Mouse (Mus musculus) monocyte, adult 2 months (primary cell): ENCODE results near the gene Il20ra.
"Not testable (repeated sequence)": the region's sequence is repeated elsewhere in the genome, so short reads cannot be mapped to it uniquely, and the experiment has no call there.

Source experiments
- DNase-seq, 2 experiments: peaks; one replicate each; pipeline ENCODE4 v3.0.0; 2022; ENCODE audit warnings: low spot score in 2 of 2, low read depth in 1 of 2

The Il20ra gene

GRCm38 (mm10) chr10:19712421-19712836, at the start of gene Il20ra:
Gene Il20ra (plus strand): TSS chr10:19712570.
- no peak for DNase-seq

GRCm38 (mm10) chr10:19668973-19669372, 43.4 kb upstream of the Il20ra start:
- no peak for DNase-seq

DNA sequence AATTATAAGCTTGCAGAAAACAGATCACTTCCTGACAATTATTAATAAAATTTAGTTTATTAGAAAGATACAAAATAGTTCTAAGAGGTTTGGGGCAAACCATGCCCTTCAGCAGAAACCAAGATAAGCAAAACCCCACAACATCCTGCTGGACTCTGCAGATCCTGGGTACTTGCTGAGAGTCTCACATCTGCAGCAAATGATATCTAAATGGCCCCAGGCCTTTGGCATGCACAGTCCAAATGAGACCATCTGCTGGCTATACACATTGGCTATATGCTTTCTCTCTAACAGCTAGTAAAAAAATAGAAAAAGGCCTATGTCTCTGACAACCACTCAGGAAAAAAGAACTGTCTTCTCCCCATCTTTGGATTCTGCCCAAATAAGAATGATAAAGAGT, 40.4 kb upstream of the Il20ra start:
- no peak for DNase-seq

GRCm38 (mm10) chr10:19673146-19673545, 39.2 kb upstream of the Il20ra start:
- DNase-seq: no peak

DNA sequence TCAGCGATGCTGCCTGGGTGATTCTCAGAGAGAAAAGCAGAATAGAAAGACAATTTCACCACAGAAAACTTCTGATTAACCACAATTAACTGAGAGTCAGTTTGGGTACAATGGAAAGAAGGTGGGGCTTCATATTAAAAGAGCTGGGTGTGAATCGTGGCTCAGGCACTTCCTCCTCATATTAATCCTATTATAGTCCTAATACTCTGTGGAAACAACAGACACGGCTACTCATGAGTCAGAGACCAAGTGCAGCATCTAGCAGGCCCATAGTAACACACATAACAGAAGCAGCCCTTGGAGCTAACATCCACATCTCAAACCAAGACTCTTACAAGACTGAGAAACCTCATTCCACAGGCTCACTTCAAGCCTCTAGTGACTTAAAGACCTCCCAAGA, 24.7 kb upstream of the Il20ra start:
- peak; percentile 40 to 57 for DNase-seq

DNA sequence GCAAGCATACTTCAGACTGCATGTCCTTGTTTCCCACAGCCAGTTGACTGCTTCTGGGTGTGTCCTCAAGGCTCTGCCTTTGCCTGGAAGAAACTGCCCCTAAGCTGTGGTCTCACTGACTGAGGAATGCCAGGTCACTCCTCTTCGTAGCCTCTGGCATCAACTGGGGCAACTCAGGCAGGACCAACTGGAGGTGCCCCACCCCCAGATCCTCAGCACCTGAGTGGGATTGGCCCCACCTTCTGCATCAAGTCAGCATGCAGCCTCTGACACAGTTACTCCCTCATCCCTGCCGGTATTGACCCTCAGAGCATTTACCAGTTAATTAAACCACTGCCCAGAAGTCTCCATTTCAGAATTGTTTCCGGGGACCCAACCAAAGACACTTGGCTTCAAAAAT, 21.1 kb upstream of the Il20ra start:
- DNase-seq: no peak

DNA sequence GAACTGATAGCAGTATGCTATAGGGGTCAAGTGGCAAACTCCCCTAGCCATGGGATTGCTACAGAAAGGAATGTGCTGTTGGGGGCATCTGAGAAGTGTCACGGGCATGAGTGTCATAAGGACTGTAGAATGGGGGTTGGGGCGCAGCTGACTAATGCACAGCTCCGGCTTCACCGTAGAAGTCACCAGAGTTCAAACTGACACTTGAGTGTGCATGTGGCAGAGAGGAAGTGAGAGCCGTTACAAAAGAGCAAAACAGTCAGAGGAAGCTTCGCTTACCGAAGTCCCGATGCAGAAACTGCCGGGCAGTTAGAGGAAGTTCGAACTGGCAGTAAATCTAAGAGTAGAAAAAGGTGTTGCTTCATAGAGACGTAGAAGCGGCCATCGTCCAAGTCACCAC, 20.6 kb upstream of the Il20ra start:
- DNase-seq: peak; percentile 78 to 89

DNA sequence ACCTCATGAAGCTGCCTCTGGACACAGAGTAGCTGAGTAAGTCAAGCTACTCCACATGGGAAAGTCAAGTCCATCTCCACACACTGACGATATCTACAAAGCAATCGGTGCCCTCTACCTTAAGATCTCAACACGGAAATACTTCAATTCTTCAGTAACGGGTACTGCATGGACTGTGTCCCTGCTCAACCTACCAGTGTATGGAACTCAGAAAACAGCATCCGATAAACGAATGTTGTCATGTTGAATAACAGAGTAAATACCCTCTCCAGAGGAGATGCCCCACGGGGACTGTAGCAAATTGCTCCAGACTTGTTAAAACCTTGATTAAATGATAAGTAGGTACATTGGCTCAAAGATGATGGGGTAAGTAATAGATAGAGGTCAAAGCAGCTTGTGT, 20.0 kb upstream of the Il20ra start:
- no peak for DNase-seq

DNA sequence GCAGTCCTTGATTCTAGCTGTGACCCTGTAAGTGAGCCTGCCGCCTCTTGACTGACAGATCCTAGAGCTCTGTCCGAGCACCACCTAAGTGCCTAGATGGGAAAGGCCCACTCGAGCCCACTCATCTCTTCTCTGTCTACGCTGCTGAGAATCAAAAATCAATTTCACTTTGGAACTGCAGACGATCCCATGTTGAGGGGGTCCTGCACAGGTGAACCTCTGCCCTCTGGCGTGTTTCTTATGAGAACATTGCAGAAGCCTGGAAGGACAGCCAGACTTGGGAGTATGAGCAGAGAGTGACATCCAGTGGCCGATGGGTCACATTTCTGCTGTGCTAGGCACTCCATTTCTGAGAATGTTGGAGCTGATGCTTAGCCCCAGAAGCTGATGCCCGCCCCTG, 19.4 kb upstream of the Il20ra start:
- DNase-seq: peak; percentile 45 to 61

DNA sequence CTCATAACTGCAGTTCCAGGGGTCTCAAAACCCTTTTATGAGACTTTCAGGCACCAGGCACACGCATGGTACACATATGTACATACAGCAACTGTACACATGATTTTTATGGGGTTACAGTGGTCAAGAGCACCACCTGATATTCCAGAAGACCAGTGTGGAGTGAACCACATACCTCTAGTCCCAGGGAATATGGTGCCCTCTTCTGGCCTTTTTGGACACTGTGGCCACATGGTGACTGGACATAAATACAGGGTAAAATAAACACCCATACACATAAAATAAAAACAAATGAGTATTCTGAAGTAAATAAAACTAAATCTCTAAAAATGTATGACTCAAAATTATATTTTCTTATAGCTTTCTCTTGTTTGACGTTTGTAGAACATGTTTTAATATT, 18.7 kb upstream of the Il20ra start:
- no peak for DNase-seq

DNA sequence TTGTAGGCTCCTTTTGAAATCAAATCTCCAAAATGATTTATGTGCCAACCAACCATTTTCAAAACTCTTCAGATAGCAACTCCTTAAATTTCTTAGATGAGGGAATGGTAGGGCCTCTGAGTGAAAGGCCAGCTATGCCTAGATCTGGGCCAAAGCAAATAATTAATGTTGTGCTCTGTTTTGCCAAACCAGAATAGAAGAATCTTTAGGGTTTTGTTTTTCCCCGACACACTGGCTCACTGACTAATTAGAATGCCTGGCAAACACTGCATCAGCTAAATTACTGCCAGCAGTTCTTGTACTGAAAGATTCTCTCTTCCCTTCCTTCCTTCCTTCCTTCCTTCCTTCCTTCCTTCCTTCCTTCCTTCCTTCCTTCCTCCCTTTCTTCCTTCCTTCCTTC, 13.0 kb upstream of the Il20ra start:
- DNase-seq: no peak

DNA sequence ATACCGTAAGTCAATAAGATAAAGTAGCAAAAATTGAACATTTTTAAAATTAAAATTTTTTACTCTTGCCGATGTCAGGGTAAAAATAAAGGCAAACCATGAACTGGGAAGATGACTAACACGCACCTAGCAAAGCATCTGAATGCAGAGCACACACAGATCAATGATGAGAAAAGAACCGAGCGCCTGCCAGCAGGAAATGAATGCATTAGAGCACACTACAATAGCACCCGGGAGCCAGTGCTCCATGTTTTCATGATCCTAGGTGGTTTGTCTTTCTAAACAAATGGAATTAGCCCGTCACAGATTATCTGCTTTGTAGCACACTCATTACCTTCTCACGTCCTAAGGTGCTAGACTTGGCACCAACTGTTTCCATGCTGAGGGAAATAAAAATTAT, 7.9 kb upstream of the Il20ra start:
- DNase-seq: no peak

- DNase-seq: no peak
Observed at GRCm38 (mm10) chr10:19707768-19708167, 4.6 kb upstream of the Il20ra start.

- no peak for DNase-seq
Observed at GRCm38 (mm10) chr10:19708277-19709070, 3.9 kb upstream of the Il20ra start.

DNA sequence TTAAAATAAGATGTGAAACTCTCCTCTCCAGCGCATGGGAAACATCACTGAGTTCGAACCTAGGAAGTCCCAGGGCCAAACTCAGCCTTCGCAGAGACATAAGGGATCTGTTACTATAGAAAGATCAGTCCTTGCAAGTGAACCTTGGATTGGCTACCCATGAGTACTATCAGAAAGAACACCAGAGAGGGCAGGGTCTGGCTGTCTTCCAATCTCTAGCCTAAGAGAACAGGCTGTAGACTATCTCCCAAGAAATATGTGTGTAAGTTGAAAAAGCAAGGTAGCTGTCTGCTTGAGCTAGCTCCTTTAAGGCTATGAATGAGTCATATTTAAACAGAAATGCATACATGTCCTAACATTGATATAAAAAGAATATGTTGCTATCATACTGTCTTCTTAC, 1.4 kb upstream of the Il20ra start:
- no peak for DNase-seq

DNA sequence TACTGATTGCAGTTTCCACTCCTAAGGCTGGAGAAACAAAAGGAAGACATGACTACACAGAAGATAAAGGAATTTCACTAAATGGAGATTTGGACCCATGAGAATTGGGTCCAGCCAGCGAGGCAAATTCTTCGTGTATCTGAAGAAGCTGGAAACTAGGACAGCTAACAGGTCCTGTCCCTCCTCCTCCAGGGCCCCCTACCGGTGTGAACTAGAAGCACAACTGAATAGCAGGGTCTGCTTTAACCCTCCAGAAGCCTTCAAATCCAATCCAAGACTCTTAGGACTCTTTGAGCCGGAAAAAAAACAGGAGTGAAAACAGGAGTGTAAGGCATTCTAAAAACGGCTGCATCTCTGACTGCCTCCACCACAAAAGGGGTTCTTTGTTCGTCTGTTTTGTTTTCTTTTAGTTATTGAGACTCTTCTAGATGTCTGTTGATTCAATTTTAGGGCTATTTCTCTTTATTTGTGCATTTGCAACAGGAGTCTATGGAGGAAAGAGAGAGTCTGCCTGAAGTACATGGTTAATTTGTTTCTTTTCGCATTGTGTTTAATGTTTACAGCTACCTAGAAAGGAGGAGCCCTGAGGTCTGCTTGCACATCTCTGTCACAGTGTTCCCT, 709 bp upstream of the Il20ra start:
- DNase-seq: no peak

DNA sequence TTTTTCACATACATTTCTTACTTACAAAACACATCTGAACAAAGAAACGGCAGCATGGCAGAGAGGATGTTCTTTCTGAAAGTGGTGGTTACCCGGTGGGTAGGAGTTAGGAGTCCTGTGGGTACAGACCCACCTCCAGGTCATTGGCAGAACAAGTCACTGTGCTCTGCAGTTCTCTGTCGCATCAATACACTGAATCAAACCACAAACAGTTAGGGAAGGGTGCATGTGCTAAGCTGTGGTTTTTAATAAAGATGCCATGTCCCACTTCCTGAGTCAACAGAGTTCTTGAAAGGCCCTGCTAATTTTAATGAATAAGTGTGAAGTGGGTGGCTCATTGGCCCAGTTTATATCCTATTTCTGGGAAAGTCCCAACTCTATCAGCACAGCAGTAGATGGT, 6.3 kb downstream of the Il20ra start:
- no peak for DNase-seq

GRCm38 (mm10) chr10:19722320-19722719, 9.9 kb downstream of the Il20ra start:
- no peak for DNase-seq

DNA sequence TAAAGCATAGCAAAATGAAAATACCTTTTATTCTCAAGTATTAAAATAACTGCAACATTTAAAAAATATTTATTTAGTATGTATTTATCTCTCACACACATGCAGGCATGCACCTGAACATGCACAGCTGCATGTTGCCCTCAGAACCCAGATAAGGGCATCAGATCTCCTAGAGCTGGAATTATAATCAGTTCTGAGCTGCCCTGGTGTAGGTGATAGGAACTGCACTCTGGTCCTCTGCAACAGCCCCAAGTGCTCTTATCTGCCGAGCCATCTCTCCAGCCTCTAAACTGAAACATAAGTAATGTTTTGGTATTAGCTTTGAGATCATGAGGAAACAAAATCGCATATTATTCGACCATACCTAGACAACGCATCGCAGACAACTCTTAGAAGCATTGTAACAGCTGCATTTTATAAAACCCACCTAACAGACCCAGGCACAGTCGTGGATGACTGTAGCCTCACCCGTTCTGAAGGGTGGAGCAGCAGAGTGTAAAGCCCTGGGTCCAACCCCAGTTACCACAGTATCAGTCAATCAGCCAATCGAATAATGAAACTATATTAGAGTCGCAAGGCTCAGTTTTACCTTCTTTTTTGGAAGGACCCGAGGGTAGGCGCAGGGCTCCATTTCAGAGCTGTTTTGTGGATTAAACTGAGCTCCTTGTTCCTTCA, 11.9 kb downstream of the Il20ra start:
- DNase-seq: no peak

DNA sequence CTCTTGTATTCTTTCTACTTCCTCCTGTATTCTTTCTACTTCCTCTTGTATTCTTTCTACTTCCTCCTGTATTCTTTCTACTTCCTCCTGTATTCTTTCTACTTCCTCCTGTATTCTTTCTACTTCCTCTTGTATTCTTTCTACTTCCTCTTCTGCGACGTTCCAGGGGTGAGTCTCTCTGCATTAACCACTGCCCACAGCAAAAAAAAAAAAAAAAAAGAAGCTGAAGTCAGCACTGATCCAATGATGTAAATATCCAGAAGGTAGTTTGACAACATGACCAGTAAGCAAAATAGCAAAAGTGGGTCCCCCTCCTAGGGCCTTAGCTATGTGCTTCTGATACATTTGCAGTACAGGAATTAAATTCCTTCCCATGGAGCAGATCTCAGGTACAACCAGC, 26.1 kb downstream of the Il20ra start:
- not testable (repeated sequence) for DNase-seq

DNA sequence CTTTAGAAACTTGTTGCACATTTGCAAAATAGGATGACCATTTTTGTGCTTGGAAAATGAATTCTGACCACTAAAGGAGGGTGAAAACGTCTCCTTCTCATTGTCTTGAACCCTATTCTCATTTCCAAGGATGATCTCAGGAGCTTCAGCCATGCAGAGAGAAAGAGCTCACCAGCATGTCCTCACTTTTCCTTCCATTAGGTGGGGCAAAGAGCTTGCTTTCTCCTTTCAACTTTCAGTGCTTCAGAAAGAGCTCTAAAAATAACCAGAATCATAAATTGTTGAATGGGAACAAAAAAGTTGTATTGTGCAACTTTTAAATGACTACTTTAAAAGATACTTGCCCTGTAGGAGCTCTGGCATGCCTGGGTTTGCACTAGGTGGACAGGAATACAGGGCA, 33.3 kb downstream of the Il20ra start:
- no peak for DNase-seq

DNA sequence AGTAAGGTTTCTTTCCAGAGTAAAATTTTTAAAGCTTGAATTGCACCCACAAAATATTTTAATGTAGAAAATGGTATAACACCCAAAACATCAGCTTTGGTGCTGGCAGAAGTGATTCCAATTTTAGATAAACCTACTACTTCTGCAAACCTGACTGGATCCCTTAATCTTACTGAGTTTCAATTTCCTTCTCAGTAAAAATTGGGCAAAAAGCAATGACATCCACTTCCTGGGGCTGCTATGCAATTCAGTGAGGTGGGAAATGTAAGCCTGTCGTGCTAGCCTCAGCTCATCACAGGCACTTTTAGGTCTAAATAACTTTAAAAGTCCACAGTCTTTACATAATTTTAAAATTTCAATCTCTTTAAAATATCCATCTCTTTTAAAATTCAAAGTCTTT, 33.8 kb downstream of the Il20ra start:
- DNase-seq: no peak
